ENCODE assay signal across 7 mouse cellular contexts in genomic region chr12:108217572-108217971, GRCm38 (mm10). TPM values are rescaled to one million over a fixed set of nuclear protein-coding genes. Genes with fewer than 3 reads are reported as not detected.
DNase-seq lines count a peak whose midpoint lies in the region; ATAC-seq lines count a peak whose summit lies in the region.

No protein-coding gene starts in this region.

- DNase-seq in left cerebral cortex, adult 18-20 months (ENCODE audit: low spot score in 2 of 2), result peak; percentile 54 to 65
- DNase-seq in left cerebral cortex, postnatal 36 days (ENCODE audit: low spot score in 2 of 2), result no peak
- peak; percentile 82 for DNase-seq in NIH3T3 (ENCODE audit: low read depth)
- DNase-seq in c-Kit-positive CD71-negative TER-119-negative erythroid progenitor cells, embryonic 14.5 days (ENCODE audit: low read depth), result peak; percentile 38
- DNase-seq in lung, adult 18-20 months, result peak; percentile 53 to 72
- peak; percentile 58 for DNase-seq in right cerebral cortex, postnatal 4 days

- intact Hi-C loops in left cerebral cortex, postnatal 36 days (cut with DNase I), result no loop called here

- peak; percentile 46 to 49; a peak in 2 of 4 replicates for ATAC-seq in hematopoietic stem cell, adult 5-6 weeks (replicated peaks in 1 of 2; ENCODE audit: insufficient read depth in 1 of 2, low FRiP score in 2 of 2, low TSS enrichment in 1 of 2, low read depth in 1 of 2, poor library complexity in 2 of 2, severe bottlenecking in 2 of 2)

RNA-seq across cellular contexts. Expression of gene Ccnk, which starts 38.2 kb away (rescaled TPM):
- total RNA-seq in left cerebral cortex, adult 18-20 months (2021), result 10 to 100 TPM; 30.3 to 34.3 TPM
- total RNA-seq in left cerebral cortex, postnatal 36 days (2021), result 10 to 100 TPM; 23.4 to 29.1 TPM
- 15.1 and 20.9 TPM in 2 replicates for total RNA-seq in hematopoietic stem cell, adult 5-6 weeks (2017)

RNA-seq across cellular contexts. Expression of gene Setd3, which starts 38.5 kb away (rescaled TPM):
- total RNA-seq in left cerebral cortex, adult 18-20 months (2021), result 100 to 1,000 TPM; 178 to 186 TPM
- 100 to 1,000 TPM; 164 to 165 TPM for total RNA-seq in left cerebral cortex, postnatal 36 days (2021)
- total RNA-seq in hematopoietic stem cell, adult 5-6 weeks (2017), result 99.8 and 107 TPM in 2 replicates

RNA-seq across cellular contexts. Expression of gene Ccdc85c, which starts 57.7 kb away (rescaled TPM):
- 10 to 100 TPM; 75.6 to 77.6 TPM for total RNA-seq in left cerebral cortex, adult 18-20 months (2021)
- 10 to 100 TPM; 75.2 to 77.4 TPM for total RNA-seq in left cerebral cortex, postnatal 36 days (2021)
- total RNA-seq in hematopoietic stem cell, adult 5-6 weeks (2017), result 1.4 and 4.4 TPM in 2 replicates

Comparison
In these comparisons a context has a peak if more than half of its experiments do, and no peak if none do; other contexts are left out.
1. DNase-seq: peak in left cerebral cortex, adult 18-20 months (2 of 2), NIH3T3 (single experiment), c-Kit-positive CD71-negative TER-119-negative erythroid progenitor cells, embryonic 14.5 days (single experiment), lung, adult 18-20 months (2 of 2) and right cerebral cortex, postnatal 4 days (single experiment); none in left cerebral cortex, postnatal 36 days (0 of 2).
2. RNA of gene Ccdc85c, which starts 57.7 kb away (total RNA-seq): 75.6 to 77.6 TPM in left cerebral cortex, adult 18-20 months and 75.2 to 77.4 TPM in left cerebral cortex, postnatal 36 days; 1.4 to 4.4 TPM in hematopoietic stem cell, adult 5-6 weeks; every median in the first group is over 10 times any median in the second.